Mouse (Mus musculus) layer of hippocampus, adult 2 months (tissue): ENCODE data around the gene Ptprt. TPM values are rescaled to one million over a fixed set of nuclear protein-coding genes. Genes with fewer than 3 reads are reported as not detected.

Experiments used
- DNase-seq, 2 experiments: peaks; one replicate each; pipeline ENCODE4 v3.0.0; 2022; ENCODE audit warnings: low spot score in 2 of 2
- H3K27ac ChIP-seq: fragments of 200-600 bp; 2 replicates; pipeline ENCODE4 v1.8.1; 2022
- H3K4me3 ChIP-seq: fragments of 200-600 bp; 2 replicates; pipeline ENCODE4 v1.8.1; 2022; ENCODE audit warnings: mild to moderate bottlenecking
- CTCF ChIP-seq: fragments of 200-600 bp; conservative IDR thresholded peaks from 2 replicates; pipeline ENCODE4 v1.8.1; 2022; ENCODE audit warnings: antibody characterized with exemption, mild to moderate bottlenecking, moderate library complexity
- total RNA-seq, 2 experiments: library from RNA; stranded (reverse); gene quantifications; 2 replicates each; pipeline ENCODE4 v1.2.3; 2021

Ptprt gene
- total RNA-seq, 2 experiments from 2014 or later: 49.0 to 49.5 TPM

GRCm38 (mm10) chr2:161884446-161884845 lies 776.5 kb downstream of the Ptprt start:
- no peak overlapping the region for H3K27ac ChIP-seq
- no peak for TF ChIP-seq CTCF
- no peak overlapping the region for H3K4me3 ChIP-seq
- DNase-seq: no peak

- no peak overlapping the region for H3K27ac ChIP-seq
- DNase-seq: no peak
- H3K4me3 ChIP-seq: no peak overlapping the region
- no peak for TF ChIP-seq CTCF
Observed at GRCm38 (mm10) chr2:161882580-161882979, 778.4 kb downstream of the Ptprt start.

DNA sequence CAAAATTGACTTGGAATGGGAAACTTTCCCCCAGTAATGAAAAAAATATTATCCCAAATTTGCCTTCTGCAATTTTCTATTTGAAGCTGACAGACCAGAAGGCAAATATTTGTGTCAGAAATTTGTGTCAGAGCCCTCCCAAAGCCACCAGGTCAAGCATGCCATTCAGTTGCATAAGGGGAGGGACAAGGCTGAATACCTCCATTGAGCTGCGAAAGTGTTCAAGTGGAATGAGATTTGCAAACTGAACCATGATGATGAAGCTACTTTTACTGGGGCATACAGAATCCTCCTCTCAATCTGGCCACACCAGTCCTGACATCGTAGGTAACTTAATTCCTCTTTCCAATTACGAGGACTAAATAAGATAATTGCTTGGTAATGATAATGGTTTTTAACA lies 780.0 kb downstream of the Ptprt start:
- Histone ChIP-seq H3K4me3 (no peak overlapping the region), H3K27ac (no peak overlapping the region)
- no peak for TF ChIP-seq CTCF
- no peak for DNase-seq

- DNase-seq: no peak
- H3K4me3 ChIP-seq: no peak overlapping the region
- no peak overlapping the region for H3K27ac ChIP-seq
- TF ChIP-seq CTCF: no peak
Observed at GRCm38 (mm10) chr2:161865231-161865630, 795.7 kb downstream of the Ptprt start.

GRCm38 (mm10) chr2:161858813-161859212 lies 802.1 kb downstream of the Ptprt start:
- Histone ChIP-seq H3K27ac (no peak overlapping the region), H3K4me3 (no peak overlapping the region)
- no peak for TF ChIP-seq CTCF
- no peak for DNase-seq

GRCm38 (mm10) chr2:161858361-161858760 lies 802.6 kb downstream of the Ptprt start:
- TF ChIP-seq CTCF: no peak

DNA sequence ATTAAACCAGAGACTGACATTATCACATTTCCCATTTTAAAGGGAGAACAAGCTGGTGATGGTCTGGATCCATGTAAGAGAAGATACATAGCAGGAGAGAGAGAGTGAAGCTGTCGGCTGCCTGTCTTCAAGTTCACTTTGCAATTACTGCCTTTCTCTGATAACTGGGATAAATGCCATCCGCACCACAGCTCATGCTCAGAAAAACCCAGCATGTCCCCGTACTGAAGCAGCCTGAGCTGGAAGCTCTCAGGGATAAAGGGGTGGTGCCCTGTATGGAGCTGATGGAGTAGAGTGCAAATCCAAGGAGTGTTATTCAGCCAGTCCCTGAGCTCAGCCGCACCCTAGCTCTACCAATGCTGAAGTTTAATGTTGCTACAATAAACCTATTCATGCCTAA lies 825.9 kb downstream of the Ptprt start:
- no peak for DNase-seq
- no peak for TF ChIP-seq CTCF
- no peak overlapping the region for H3K27ac ChIP-seq
- H3K4me3 ChIP-seq: no peak overlapping the region

More at GRCm38 (mm10) chr2:161858361-161858760, 802.6 kb downstream of the Ptprt start:
- H3K27ac ChIP-seq: no peak overlapping the region
- no peak overlapping the region for H3K4me3 ChIP-seq
- DNase-seq: no peak

GRCm38 (mm10) chr2:161833846-161834245 lies 827.1 kb downstream of the Ptprt start:
- Histone ChIP-seq H3K27ac (no peak overlapping the region), H3K4me3 (no peak overlapping the region)
- TF ChIP-seq CTCF: no peak
- DNase-seq: no peak

DNA sequence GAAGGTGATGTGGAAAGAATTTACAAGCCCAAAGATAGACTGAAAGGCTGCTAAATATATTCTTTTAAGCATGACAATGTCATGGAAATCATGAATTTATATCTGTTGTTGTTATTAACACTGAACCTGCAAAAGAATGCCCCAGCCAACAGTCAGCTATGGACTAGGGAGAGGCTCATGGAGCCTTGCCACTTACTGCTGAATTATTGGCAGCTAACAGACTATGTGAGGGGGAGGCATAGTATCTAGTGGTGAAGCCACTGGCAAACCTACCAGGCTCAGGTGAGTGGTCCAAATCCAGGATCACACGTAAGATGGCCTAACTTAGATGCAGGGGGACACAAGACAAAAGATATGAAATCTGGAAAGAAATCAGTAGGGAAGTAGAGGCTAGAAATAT lies 847.6 kb downstream of the Ptprt start:
- TF ChIP-seq CTCF: no peak

GRCm38 (mm10) chr2:161808086-161808801 lies 852.7 kb downstream of the Ptprt start:
- DNase-seq: peak in 1 of 2 experiments; percentile 34
- H3K27ac ChIP-seq: no peak overlapping the region
- no peak for TF ChIP-seq CTCF

More for the DNA sequence above, 847.6 kb downstream of the Ptprt start:
- H3K27ac ChIP-seq: no peak overlapping the region
- H3K4me3 ChIP-seq: no peak overlapping the region
- no peak for DNase-seq

GRCm38 (mm10) chr2:161806287-161807007 lies 854.5 kb downstream of the Ptprt start:
- no peak for TF ChIP-seq CTCF
- peak in 1 of 2 experiments; percentile 20 for DNase-seq
- no peak overlapping the region for H3K4me3 ChIP-seq
- H3K27ac ChIP-seq: 0 out of 2 replicates have a peak overlapping the region, but pooled peaks have one; percentile 32

More at GRCm38 (mm10) chr2:161808086-161808801, 852.7 kb downstream of the Ptprt start:
- no peak overlapping the region for H3K4me3 ChIP-seq

- TF ChIP-seq CTCF: peak; percentile 57
- Histone ChIP-seq H3K27ac (peak overlapping the region; percentile 67), H3K4me3 (no peak overlapping the region)
- DNase-seq: peak; percentile 55 to 82
Observed at GRCm38 (mm10) chr2:161799946-161800345, 861.0 kb downstream of the Ptprt start.

DNA sequence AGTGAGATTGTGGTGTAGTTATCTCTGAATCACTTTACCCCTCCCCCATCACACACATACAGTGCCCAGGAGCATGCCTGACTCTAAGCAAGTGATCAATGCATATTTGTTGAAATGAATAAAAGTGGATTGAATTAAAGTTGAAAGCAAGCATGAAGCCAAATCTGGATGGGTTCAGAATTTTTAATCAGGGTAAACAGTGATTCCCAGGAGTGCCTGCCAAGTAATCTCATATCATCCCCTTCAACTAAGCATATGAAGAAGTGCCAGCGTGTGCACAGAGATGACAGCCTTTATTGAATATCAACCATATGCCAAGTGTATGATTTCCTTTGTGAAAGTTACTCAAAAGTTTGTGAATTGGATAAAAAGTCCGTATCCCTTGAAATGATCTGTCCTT lies 893.4 kb downstream of the Ptprt start:
- peak in 1 of 2 experiments; percentile 40 for DNase-seq
- no peak overlapping the region for H3K27ac ChIP-seq

More for the DNA sequence above, 893.4 kb downstream of the Ptprt start:
- no peak overlapping the region for H3K4me3 ChIP-seq
- TF ChIP-seq CTCF: no peak
